Mouse (Mus musculus): ENCODE data around the gene Cab39. TPM values are rescaled to one million over a fixed set of nuclear protein-coding genes. Genes with fewer than 3 reads are reported as not detected.

Cab39 gene
- total RNA-seq (2021) = 100 to 1,000 TPM; 107 to 112 TPM

- peak; percentile 77 for DNase-seq (ENCODE audit: low spot score)
- intact Hi-C loops (cut with DNase I) = loop anchor here (1.0 to 5.0 kb wide), 2 partner anchors 49 to 109 kb away; no protein-coding TSS in a partner anchor
Measured at GRCm38 (mm10) chr1:85793208-85794105, at the start of gene Cab39. TSS of gene Cab39 (plus strand) at chr1:85793441.

GRCm38 (mm10) chr1:85744539-85744938 is 48.7 kb upstream of the Cab39 start:
- no peak for DNase-seq (ENCODE audit: low spot score)
- intact Hi-C loops (cut with DNase I) = no loop called here

- no peak for DNase-seq (ENCODE audit: low spot score)
- intact Hi-C loops (cut with DNase I) = no loop called here
Measured at GRCm38 (mm10) chr1:85746511-85746910, 46.7 kb upstream of the Cab39 start.

GRCm38 (mm10) chr1:85749829-85750228 is 43.4 kb upstream of the Cab39 start:
- intact Hi-C loops (cut with DNase I) = no loop called here

GRCm38 (mm10) chr1:85750650-85751049 is 42.6 kb upstream of the Cab39 start:
- intact Hi-C loops (cut with DNase I) = no loop called here
- no peak for DNase-seq (ENCODE audit: low spot score)

More at GRCm38 (mm10) chr1:85749829-85750228, 43.4 kb upstream of the Cab39 start:
- DNase-seq (ENCODE audit: low spot score) = no peak

- peak; percentile 17 for DNase-seq (ENCODE audit: low spot score)
- intact Hi-C loops (cut with DNase I) = no loop called here
Measured at GRCm38 (mm10) chr1:85751494-85751893, 41.7 kb upstream of the Cab39 start.

GRCm38 (mm10) chr1:85751932-85752680 is 41.1 kb upstream of the Cab39 start:
- intact Hi-C loops (cut with DNase I) = no loop called here

GRCm38 (mm10) chr1:85757531-85758230 is 35.6 kb upstream of the Cab39 start:
- intact Hi-C loops (cut with DNase I) = no loop called here
- DNase-seq (ENCODE audit: low spot score) = no peak

More at GRCm38 (mm10) chr1:85751932-85752680, 41.1 kb upstream of the Cab39 start:
- no peak for DNase-seq (ENCODE audit: low spot score)

GRCm38 (mm10) chr1:85758231-85758968 is 34.8 kb upstream of the Cab39 start:
- DNase-seq (ENCODE audit: low spot score) = no peak

GRCm38 (mm10) chr1:85758969-85759293 is 34.3 kb upstream of the Cab39 start:
- no peak for DNase-seq (ENCODE audit: low spot score)
- intact Hi-C loops (cut with DNase I) = no loop called here

More at GRCm38 (mm10) chr1:85758231-85758968, 34.8 kb upstream of the Cab39 start:
- intact Hi-C loops (cut with DNase I) = no loop called here

GRCm38 (mm10) chr1:85761665-85762064 is 31.6 kb upstream of the Cab39 start:
- intact Hi-C loops (cut with DNase I) = no loop called here
- no peak for DNase-seq (ENCODE audit: low spot score)

GRCm38 (mm10) chr1:85763386-85763785 is 29.9 kb upstream of the Cab39 start:
- intact Hi-C loops (cut with DNase I) = no loop called here
- DNase-seq (ENCODE audit: low spot score) = no peak

- intact Hi-C loops (cut with DNase I) = no loop called here
- DNase-seq (ENCODE audit: low spot score) = no peak
Measured at GRCm38 (mm10) chr1:85764291-85764690, 28.9 kb upstream of the Cab39 start.

- intact Hi-C loops (cut with DNase I) = no loop called here
- no peak for DNase-seq (ENCODE audit: low spot score)
Measured at GRCm38 (mm10) chr1:85766120-85766519, 27.1 kb upstream of the Cab39 start.

GRCm38 (mm10) chr1:85767754-85768153 is 25.5 kb upstream of the Cab39 start:
- intact Hi-C loops (cut with DNase I) = no loop called here
- DNase-seq (ENCODE audit: low spot score) = no peak

GRCm38 (mm10) chr1:85771976-85772375 is 21.3 kb upstream of the Cab39 start:
- no peak for DNase-seq (ENCODE audit: low spot score)
- intact Hi-C loops (cut with DNase I) = no loop called here

GRCm38 (mm10) chr1:85775136-85775535 is 18.1 kb upstream of the Cab39 start:
- intact Hi-C loops (cut with DNase I) = no loop called here
- peak; percentile 12 for DNase-seq (ENCODE audit: low spot score)

- no peak for DNase-seq (ENCODE audit: low spot score)
- intact Hi-C loops (cut with DNase I) = no loop called here
Measured at GRCm38 (mm10) chr1:85776154-85776553, 17.1 kb upstream of the Cab39 start.

GRCm38 (mm10) chr1:85778436-85778835 is 14.8 kb upstream of the Cab39 start, which contains the start of gene A630001G21Rik:
TSS of gene A630001G21Rik (minus strand) at chr1:85778643.
- intact Hi-C loops (cut with DNase I) = no loop called here
- DNase-seq (ENCODE audit: low spot score) = no peak

- intact Hi-C loops (cut with DNase I) = no loop called here
Measured at GRCm38 (mm10) chr1:85779012-85779411, 14.2 kb upstream of the Cab39 start.

More at GRCm38 (mm10) chr1:85779012-85779411, 14.2 kb upstream of the Cab39 start:
- no peak for DNase-seq (ENCODE audit: low spot score)

Data from heart, postnatal 25 days (tissue).